Mouse (Mus musculus) erythroid progenitor cell, adult 5-6 weeks (primary cell): ENCODE results near the gene Insrr. TPM values are rescaled to one million over a fixed set of nuclear protein-coding genes. Genes with fewer than 3 reads are reported as not detected.

Source experiments
- ATAC-seq: replicated peaks from 2 replicates; pipeline ENCODE4 v1.8.0; 2016; ENCODE audit warnings: moderate number of reproducible peaks, mild to moderate bottlenecking, moderate TSS enrichment, inconsistent platforms; ENCODE audit not compliant: poor library complexity, low FRiP score, severe bottlenecking
- total RNA-seq, 2 experiments: library from RNA; stranded (forward) in 1 of 2; stranded (reverse) in 1 of 2; fragments of 150-400 nt in 1 of 2; fragments of 186-747, 209-891 nt in 1 of 2; gene quantifications; 2 replicates each; pipeline versions ENCODE4 v1.2.3 to v1.2.4; 2015 to 2017; ENCODE audit warnings: low replicate concordance in 2 of 2

The Insrr gene
- not detected in 2 replicates for total RNA-seq (2015; ENCODE audit: low replicate concordance)
- total RNA-seq (2017; ENCODE audit: low replicate concordance), result not detected in 2 replicates

GRCm38 (mm10) chr3:87796736-87797334 is at the start of gene Insrr:
Insrr (plus strand) TSS chr3:87796951.
- ATAC-seq, result no peak

GRCm38 (mm10) chr3:87748431-87748830 is 48.3 kb upstream of the Insrr start, which contains the start of gene Lrrc71:
Lrrc71 (minus strand) TSS chr3:87748625.
- ATAC-seq, result no peak

- no peak for ATAC-seq
Observed at GRCm38 (mm10) chr3:87749036-87749435, 47.7 kb upstream of the Insrr start.

GRCm38 (mm10) chr3:87749977-87750376 is 46.8 kb upstream of the Insrr start:
- no peak for ATAC-seq

DNA sequence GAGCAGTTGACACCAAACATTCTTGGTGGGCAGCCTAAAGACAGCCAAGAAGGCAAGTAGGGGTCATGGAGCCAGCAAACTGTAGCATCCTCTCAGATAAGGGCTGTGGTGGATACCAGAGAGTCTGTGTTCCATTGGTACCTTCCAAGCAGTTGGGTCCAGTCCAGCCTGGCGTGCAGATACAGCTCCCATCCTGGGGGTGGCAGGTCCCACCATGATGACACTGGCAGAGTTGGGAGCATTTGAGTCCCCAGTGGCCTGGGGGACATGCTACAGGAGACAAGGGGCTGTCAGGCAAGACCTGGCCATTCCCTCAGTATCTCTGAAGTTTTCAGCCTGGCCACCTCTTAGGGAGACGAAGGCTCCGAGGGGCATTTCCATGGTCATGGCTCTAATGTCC is 44.2 kb upstream of the Insrr start:
- no peak for ATAC-seq

DNA sequence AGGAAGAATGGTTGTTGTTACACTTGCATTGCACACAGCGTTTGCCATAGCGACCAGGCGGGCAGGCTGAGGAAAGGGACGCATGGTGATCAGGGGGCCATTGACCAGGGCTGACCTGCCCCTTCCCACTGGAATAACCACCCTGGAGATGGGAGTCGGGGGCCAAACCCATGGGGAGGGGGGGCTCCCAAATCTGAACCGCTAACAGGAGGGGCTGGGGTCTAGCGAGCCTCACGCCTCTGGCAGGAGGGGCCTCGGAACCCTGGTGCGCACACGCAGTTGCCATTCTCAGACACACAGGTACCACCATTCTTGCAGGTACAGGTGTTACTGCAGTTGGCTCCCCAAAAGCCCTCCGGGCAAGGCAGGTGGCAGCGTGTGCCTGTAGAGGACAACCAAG is 42.9 kb upstream of the Insrr start:
- no peak for ATAC-seq

- ATAC-seq, result no peak
Observed at GRCm38 (mm10) chr3:87755964-87756363, 40.8 kb upstream of the Insrr start.

- no peak for ATAC-seq
Observed at GRCm38 (mm10) chr3:87756488-87756887, 40.3 kb upstream of the Insrr start.

DNA sequence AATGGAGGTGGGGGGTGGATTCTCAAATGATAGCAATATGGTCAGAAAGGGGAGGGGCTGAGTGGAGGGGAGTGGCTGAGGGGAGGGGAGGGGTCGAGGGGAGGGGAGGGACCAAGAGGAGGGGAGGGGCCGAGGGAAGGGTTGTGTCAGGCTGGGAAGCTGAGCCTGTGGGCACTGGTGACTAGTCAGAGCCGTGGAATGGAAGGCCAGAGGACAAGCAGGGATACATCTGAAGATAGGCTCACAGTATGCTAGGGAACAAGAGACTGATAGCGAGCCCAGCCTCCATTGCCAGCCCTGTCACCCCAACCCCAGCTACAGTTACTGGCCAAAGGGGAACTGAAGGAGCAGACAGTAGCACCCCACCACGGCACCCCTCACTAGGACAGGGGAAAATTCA is 38.1 kb upstream of the Insrr start:
- ATAC-seq, result no peak

- ATAC-seq, result no peak
Observed at GRCm38 (mm10) chr3:87761408-87762375, 35.1 kb upstream of the Insrr start.

GRCm38 (mm10) chr3:87763202-87763601 is 33.5 kb upstream of the Insrr start:
- no peak for ATAC-seq

DNA sequence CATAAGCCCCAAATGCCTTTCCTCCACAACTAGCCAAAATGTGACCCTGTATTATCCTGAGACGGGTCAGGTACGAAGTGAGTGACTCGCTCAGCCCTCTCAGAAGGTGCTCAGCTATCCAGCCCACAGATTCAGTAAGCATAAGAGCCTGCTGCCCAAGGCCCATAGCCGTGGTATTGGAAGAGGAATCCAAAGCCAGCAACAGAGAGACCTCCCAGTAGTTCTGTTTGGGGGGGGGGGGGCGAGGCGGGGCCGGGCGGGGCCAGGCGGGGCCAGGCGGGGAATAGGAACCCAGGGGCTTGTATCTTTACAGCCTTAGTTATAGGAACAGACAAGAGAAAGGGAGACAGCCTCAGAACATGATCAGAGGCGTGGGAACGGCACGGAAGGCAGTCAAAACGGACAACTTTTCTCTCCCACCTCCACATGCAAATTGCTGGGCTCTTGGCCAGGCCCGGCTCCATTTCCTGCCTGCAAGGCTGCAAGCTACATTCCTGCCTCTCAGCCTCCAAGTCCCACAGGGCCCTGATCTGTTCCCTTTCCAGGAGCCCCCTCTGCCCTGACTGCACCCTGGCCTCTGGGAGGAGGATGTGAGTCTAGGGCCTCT is 33.0 kb upstream of the Insrr start:
- no peak for ATAC-seq

DNA sequence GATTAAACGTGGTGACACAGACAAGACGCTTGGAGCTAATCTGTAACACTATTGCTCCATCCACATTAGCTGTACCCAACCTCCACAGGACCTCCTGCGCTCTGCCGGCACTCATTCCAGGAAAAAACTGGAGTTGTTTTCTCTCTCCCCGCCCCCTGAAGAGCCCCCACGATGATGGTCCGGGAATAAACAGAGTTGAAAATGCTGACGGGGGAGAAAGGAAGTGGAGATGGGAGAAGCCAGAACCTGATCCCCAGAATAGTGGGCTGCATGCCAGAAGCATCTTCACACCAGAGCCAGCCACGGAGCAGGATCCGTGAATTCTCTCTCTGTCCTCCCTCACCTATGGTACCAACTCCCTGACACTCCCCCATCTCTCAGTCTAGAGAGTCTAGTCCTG is 32.2 kb upstream of the Insrr start:
- no peak for ATAC-seq

GRCm38 (mm10) chr3:87765091-87765490 is 31.7 kb upstream of the Insrr start:
- no peak for ATAC-seq

DNA sequence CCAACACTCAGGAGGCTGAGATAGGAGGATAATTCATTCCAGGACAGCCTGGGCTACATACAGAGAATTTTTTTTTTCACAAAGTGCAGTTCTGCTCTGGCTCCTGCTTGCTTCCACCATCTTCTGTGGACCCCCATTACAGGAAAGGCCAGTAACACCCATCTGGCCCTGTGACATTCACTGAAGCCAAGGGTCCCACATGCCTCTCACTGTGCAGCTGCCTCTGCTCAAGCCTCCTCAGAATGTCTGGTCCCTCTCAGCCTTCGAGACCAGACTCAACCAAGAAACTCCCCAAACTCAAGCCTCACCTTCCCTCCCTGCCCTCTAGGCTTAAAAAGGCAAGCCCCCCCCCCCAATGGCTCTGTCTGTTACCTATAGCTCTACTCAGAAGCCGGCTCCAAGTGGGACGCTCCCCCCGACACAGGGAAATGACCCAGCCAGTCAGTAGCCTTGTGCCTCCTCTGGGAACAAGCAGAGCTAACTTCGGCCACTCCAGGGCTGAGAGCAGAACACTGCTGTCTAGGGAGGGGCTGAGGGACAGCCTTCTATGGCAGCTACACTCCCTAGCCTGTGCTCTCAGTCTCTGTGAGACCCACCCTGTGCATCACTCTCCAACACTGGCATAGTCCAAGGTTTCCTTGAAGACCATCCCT is 31.0 kb upstream of the Insrr start:
- ATAC-seq, result no peak

GRCm38 (mm10) chr3:87766284-87766667 is 30.5 kb upstream of the Insrr start:
- no peak for ATAC-seq

GRCm38 (mm10) chr3:87767764-87768163 is 29.0 kb upstream of the Insrr start:
- no peak for ATAC-seq

DNA sequence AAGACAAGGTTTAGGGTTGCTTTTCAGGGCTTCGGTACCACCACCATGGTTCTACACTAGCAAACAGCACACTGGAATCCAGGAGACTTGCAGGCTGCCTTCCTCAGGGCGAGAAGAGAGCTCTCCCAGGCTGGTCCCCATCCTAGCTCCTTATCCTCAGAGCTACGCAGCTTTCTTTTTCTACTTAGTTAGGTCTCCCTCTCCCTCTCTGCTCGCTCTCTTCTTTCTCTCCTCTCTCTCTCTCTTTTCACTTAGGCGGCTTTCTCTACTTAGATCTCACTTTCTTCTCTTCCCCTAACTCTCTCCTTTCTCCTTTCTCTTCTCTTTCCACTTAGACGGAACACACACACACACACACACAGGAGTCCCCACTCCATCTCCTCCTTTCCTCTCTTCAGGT is 28.3 kb upstream of the Insrr start:
- no peak for ATAC-seq

DNA sequence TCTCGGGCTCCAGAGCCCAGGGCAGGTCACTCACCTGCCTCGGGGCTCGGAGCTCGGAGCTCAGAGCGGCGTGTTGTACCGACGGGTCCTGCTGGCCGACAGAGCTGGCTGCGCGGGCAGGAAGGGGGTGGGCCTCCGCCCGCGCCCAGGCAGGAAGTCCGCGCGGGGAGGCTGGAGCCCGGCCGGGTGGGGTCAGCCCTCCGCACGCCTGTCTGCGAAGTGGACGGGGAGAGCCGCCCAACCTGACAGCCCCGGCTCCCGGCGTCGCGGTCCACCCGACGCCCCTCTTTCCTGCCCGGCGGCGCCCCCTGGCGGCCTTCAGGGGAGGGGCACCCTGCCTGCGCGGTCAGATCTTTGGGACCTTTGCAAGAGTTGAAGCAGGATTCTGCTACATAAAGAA is 27.9 kb upstream of the Insrr start:
- ATAC-seq, result no peak

DNA sequence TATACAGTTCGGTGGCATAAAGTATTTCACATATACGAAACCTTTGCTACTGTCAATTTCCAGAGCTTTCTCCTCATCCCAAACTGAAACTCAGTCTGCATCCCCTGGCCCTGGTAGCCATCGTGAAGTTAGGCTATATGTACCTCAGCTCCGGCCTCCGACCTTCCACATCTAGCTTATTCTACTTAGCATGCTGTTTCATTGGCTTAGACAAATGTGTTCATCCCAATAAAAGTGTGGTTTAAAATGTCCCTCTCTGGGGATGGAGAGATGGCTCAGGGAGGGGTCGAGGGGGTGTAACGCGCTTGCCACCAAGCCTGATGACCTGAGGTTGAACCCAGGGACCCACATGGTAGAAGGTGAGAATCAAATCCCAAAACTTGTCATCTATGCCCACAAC is 27.2 kb upstream of the Insrr start:
- no peak for ATAC-seq
